Mouse (Mus musculus) hindbrain, embryonic 11.5 days (tissue): ENCODE data around the gene Plekhg3. TPM values are rescaled to one million over a fixed set of nuclear protein-coding genes. Genes with fewer than 3 reads are reported as not detected.

ENCODE experiments used
- ATAC-seq: fragments of 200-750 bp; cut with Nextera tagmentation; 2 replicates; pipeline ENCODE4 v1.8.0; 2017; ENCODE audit warnings: mild to moderate bottlenecking, moderate TSS enrichment, moderate library complexity; ENCODE audit not compliant: low FRiP score
- DNase-seq: peaks from one replicate; pipeline ENCODE4 v3.0.0-alpha.2; 2015; ENCODE audit warnings: low spot score
- H3K27ac ChIP-seq: fragments of 300-500 bp; sonication (generic); 2 replicates; pipeline ENCODE4 v1.5.1; 2014; ENCODE audit warnings: mild to moderate bottlenecking, low read depth, low read length
- H3K27me3 ChIP-seq: fragments of 300-500 bp; sonication (generic); 2 replicates; pipeline ENCODE4 v1.6.1; 2014; ENCODE audit warnings: mild to moderate bottlenecking, low read length, moderate library complexity, mixed read lengths; ENCODE audit not compliant: control insufficient read depth, insufficient read depth
- H3K36me3 ChIP-seq: fragments of 300-500 bp; sonication (generic); 2 replicates; pipeline ENCODE4 v1.6.1; 2014; ENCODE audit warnings: mild to moderate bottlenecking, low read length, moderate library complexity, mixed read lengths; ENCODE audit not compliant: control insufficient read depth, insufficient read depth
- H3K4me1 ChIP-seq: fragments of 300-500 bp; sonication (generic); replicated peaks from 2 replicates; pipeline ENCODE4 v1.6.1; 2014; ENCODE audit warnings: low read length, mixed read lengths; ENCODE audit not compliant: control insufficient read depth, insufficient read depth
- H3K4me2 ChIP-seq: fragments of 300-500 bp; sonication (generic); replicated peaks from 2 replicates; pipeline ENCODE4 v1.6.1; 2014; ENCODE audit warnings: mild to moderate bottlenecking, low read depth, low read length
- H3K4me3 ChIP-seq: fragments of 300-500 bp; sonication (generic); 2 replicates; pipeline ENCODE4 v1.5.1; 2014; ENCODE audit warnings: low read depth, low read length
- H3K9ac ChIP-seq: fragments of 300-500 bp; sonication (generic); 2 replicates; pipeline ENCODE4 v1.6.1; 2014; ENCODE audit warnings: low read depth, low read length
- H3K9me3 ChIP-seq: fragments of 300-500 bp; sonication (generic); 2 replicates; pipeline ENCODE4 v1.6.1; 2016; ENCODE audit warnings: low read length; ENCODE audit not compliant: control insufficient read depth
- WGBS: fragments of 180-500 bp; shearing (Covaris S2); extraction: QIAGEN DNeasy Blood & Tissue Kit; methylation state at CpG from one replicate; pipeline ENCODE4 v1.1.7; 2014; 5-methylcytosine and 5-hydroxymethylcytosine counted together
- polyA plus RNA-seq: library from polyadenylated mRNA; unstranded; fragments of >200 nt; fragmentation: Nextera tagmentation; extraction: Ambion mirVana; gene quantifications from 2 replicates; pipeline ENCODE4 v1.2.1, GENCODE M21; 2014

The Plekhg3 gene
- polyA plus RNA-seq, 1 experiment from 2014 or later, result 2.1 TPM

DNA sequence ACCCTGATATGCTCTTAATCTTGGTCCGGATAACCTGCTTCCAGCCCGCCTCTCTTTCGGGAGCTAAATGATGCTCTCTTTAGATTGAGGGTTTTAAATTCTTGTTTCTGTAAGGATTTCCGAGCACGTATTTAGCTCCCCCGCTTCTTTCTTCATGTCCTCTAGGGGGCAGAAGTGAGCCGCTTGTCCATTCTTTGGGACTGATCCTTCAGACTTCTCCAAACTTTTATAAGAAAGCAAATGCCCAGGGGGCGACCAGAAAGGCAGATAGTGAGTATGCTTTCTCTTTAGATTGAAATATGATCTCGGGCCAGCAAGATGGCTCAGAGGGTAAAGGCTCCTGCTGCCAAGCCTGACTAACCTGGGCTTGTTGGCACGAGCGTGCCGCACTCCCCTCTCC lies 34.4 kb upstream of the Plekhg3 start:
- no peaks in the 10 kb centered on the region for H3K4me1 ChIP-seq
- 30% methylated on average over 12 of the region's 12 CpGs for WGBS
- H3K27me3 ChIP-seq, result no peaks in the 10 kb centered on the region
- DNase-seq, result peak; percentile 79
- H3K9ac ChIP-seq, result no peak overlapping the region
- H3K9me3 ChIP-seq, result no peaks in the 10 kb centered on the region
- H3K27ac ChIP-seq, result no peak overlapping the region
- H3K4me3 ChIP-seq, result no peak overlapping the region
- no peak overlapping the region for H3K4me2 ChIP-seq
- no peaks in the 10 kb centered on the region for H3K36me3 ChIP-seq
- ATAC-seq, result no peak

DNA sequence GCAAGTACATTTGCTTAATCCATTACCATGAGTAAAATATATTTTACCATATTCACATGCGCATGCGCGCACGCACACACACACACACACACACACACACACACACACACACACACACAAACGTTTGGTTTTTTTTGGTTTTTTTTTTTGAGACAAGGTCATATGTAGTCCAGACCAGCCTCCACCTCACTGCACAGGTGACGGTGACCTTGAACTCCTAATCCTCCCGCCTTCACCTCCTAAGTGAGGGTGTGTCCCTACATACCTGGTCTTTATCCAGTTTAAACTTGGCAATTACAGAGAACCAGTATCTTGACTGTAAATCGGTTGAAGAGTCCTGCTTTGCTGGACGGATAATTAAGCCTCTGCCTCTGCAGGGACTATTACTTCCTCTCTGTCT lies 31.4 kb upstream of the Plekhg3 start:
- DNase-seq (no peak), ATAC-seq (no peak)
- H3K4me2 ChIP-seq, result no peak overlapping the region
- no peaks in the 10 kb centered on the region for H3K4me1 ChIP-seq
- no peak overlapping the region for H3K4me3 ChIP-seq
- H3K9me3 ChIP-seq, result no peaks in the 10 kb centered on the region
- H3K27me3 ChIP-seq, result no peaks in the 10 kb centered on the region
- WGBS, result 95% methylated on average over 9 of the region's 9 CpGs
- no peak overlapping the region for H3K9ac ChIP-seq
- H3K36me3 ChIP-seq, result no peaks in the 10 kb centered on the region
- no peak overlapping the region for H3K27ac ChIP-seq

DNA sequence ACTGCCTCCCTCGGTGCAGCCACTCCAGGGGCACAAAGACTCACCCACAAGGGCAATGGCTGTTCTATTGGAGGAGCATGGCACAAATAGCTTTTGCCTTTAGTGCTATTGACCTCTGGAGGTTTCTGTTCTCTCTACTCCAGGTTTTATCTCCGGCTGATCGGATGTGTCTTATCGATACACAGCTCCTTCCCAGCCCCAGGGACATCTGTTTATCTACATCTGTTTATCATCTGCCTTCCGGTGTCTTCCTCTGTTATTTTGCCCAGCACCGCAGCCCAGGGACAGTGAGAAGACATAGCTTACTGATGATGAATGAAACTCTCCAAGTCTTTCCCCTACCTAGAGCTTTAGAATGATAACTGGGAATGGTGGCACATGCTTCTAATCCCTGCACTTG lies 30.6 kb upstream of the Plekhg3 start:
- DNase-seq, result no peak
- Histone ChIP-seq H3K9ac (no peak overlapping the region), H3K27ac (no peak overlapping the region), H3K4me3 (no peak overlapping the region), H3K36me3 (no peaks in the 10 kb centered on the region), H3K4me2 (no peak overlapping the region), H3K27me3 (no peaks in the 10 kb centered on the region), H3K9me3 (no peaks in the 10 kb centered on the region), H3K4me1 (no peaks in the 10 kb centered on the region)
- no peak for ATAC-seq
- 85% methylated on average over 6 of the region's 6 CpGs for WGBS

DNA sequence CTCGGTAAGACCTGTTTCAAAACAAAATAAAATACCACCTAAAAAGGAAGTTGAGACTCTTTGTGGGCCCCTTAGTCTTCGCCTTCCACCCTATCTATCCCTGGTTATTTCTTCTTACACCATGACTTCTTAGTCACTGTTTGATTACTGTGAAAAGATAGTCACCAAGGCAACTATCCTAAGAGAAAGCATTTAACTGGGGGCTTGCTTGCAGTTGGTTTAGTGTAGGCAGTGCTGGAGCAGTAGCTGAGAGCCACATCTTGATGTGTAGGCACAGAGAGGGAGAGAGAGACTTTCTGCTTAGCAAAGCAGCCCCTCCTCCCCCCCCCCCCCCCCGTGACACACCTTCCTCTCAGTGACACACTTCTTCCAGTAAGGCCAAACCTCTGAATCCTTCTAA lies 29.8 kb upstream of the Plekhg3 start:
- DNase-seq (no peak), ATAC-seq (no peak)
- Histone ChIP-seq H3K4me3 (no peak overlapping the region), H3K36me3 (no peaks in the 10 kb centered on the region), H3K9me3 (no peaks in the 10 kb centered on the region), H3K4me1 (no peaks in the 10 kb centered on the region), H3K4me2 (no peak overlapping the region), H3K9ac (no peak overlapping the region), H3K27me3 (no peaks in the 10 kb centered on the region), H3K27ac (no peak overlapping the region)
- 81% methylated on average over 3 of the region's 3 CpGs for WGBS

DNA sequence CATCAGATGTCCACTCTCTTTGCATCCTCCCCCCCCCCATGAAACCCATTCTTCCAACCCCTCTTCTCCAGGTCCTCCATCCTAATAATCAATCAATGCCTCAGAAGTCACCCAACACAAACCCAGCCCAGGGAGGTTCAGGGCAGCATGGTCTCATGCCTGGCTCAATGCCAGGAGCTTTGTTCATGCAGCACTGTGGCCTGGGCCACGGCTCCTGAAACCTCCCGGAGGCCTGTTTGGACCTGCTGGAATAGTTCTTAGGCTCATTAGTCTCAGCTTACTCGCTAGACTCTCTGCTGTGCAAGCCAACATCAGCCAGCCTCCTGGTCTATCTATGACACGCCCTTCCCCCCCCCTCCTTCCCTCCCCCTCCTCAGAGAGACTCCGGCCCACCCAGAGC lies 27.7 kb upstream of the Plekhg3 start:
- Histone ChIP-seq H3K27ac (no peak overlapping the region), H3K9me3 (no peaks in the 10 kb centered on the region), H3K4me1 (no peaks in the 10 kb centered on the region), H3K4me2 (no peak overlapping the region), H3K4me3 (no peak overlapping the region), H3K36me3 (no peaks in the 10 kb centered on the region), H3K9ac (no peak overlapping the region), H3K27me3 (no peaks in the 10 kb centered on the region)
- ATAC-seq (no peak), DNase-seq (no peak)
- 82% methylated on average over 5 of the region's 5 CpGs for WGBS

DNA sequence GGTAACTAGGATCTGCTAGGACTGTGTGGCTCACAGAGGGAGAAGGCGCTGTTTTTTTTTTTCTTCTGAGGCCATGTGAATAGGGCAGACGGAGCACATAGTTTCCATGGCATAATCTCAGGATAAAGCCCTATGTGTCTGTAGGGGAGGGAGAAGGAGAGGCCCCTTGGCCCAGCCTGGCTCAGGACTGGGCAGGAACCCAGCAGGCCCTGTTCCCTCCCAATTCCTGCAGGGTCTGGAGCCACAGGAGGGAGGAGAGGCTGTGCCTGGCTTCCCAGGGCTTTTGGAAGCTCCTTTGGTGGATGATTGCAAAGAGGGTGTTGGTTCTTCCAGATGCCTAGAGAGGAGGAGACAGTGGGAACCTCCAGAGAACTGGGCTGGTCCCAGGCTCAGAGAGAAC lies 24.2 kb upstream of the Plekhg3 start:
- Histone ChIP-seq H3K36me3 (no peaks in the 10 kb centered on the region), H3K4me1 (no peaks in the 10 kb centered on the region), H3K4me3 (no peak overlapping the region), H3K9ac (no peak overlapping the region), H3K27me3 (no peaks in the 10 kb centered on the region), H3K27ac (no peak overlapping the region), H3K9me3 (no peaks in the 10 kb centered on the region), H3K4me2 (no peak overlapping the region)
- WGBS, result 54% methylated on average over 2 of the region's 2 CpGs
- DNase-seq (no peak), ATAC-seq (no peak)

DNA sequence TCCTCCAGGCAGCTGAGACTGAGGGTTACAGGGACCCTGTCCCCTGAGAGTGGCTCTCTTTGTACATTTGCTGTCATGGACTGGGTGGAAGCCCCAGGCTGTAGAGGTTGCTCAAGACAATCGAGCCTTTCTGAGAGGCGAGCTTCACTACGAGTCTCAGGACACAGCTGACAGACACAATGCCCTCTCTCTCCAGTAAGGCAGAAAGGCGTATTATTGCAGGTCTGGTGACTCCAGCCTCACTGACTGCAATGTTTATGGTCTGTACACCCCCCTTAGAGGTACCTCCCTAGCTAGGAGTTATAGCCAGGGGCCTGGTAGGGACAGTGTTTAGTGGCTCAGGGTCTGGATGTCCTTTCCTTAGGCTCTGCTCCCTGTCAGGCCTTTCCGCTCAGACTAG lies 22.9 kb upstream of the Plekhg3 start:
- peak; percentile 28 for DNase-seq
- H3K9ac ChIP-seq, result no peak overlapping the region
- no peaks in the 10 kb centered on the region for H3K9me3 ChIP-seq
- H3K27me3 ChIP-seq, result no peaks in the 10 kb centered on the region
- no peak for ATAC-seq
- no peak overlapping the region for H3K27ac ChIP-seq
- no peak overlapping the region for H3K4me3 ChIP-seq
- 44% methylated on average over 5 of the region's 5 CpGs for WGBS
- no peaks in the 10 kb centered on the region for H3K4me1 ChIP-seq
- H3K36me3 ChIP-seq, result no peaks in the 10 kb centered on the region
- H3K4me2 ChIP-seq, result no peak overlapping the region

DNA sequence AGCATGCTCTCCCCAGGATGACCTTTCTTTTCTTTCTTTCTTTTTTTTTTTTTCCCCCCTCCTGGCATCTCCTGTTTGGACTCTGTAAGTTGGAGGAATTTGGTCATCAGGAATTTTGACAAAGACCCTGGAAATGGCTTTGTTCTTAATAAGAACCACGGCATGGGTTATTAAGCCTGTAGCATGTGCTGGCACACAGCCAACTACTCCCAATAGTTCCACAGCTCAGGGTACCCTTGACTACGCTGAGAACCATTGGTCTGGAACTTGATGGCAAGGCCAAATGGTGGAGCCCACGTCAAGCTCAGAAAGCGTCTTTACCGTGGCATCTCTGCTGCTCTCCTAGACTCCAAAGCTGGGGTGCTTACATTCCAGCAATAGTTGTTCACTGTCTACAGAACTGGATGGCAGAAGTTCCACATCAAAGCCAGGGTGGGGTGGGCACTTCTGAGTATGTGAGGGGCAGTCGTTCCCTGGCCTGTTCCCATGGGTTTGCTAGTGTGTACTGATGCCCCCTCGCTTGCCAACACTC lies 21.7 kb upstream of the Plekhg3 start:
- Histone ChIP-seq H3K9me3 (no peaks in the 10 kb centered on the region), H3K27ac (no peak overlapping the region), H3K9ac (no peak overlapping the region), H3K4me1 (no peaks in the 10 kb centered on the region), H3K4me2 (no peak overlapping the region), H3K27me3 (no peaks in the 10 kb centered on the region), H3K4me3 (no peak overlapping the region), H3K36me3 (no peaks in the 10 kb centered on the region)
- WGBS, result 88% methylated on average over 7 of the region's 7 CpGs
- no peak for DNase-seq
- no peak for ATAC-seq

DNA sequence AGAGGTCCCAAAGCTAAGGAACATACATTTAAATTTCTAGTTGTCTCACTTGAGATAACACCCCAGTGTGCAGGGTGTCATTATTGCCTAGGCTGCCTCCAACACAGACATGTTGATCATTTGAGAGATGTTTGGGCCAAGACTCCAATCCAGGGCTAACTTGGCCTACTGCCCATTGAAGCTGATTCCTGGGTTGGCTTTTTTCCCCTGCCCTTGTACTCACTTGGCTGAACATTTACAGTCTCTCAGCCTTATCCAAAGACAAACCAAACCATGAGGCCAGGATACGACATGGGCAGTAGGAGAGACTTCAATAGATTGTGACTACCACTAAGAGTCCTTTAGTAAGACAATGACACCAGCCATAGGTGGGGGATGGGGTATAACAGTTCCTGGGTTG lies 18.0 kb upstream of the Plekhg3 start:
- H3K27ac ChIP-seq, result no peak overlapping the region
- no peak for DNase-seq
- no peaks in the 10 kb centered on the region for H3K36me3 ChIP-seq
- H3K4me3 ChIP-seq, result no peak overlapping the region
- ATAC-seq, result no peak
- H3K4me2 ChIP-seq, result no peak overlapping the region
- no peaks in the 10 kb centered on the region for H3K9me3 ChIP-seq
- no peak overlapping the region for H3K9ac ChIP-seq
- WGBS, result 76% methylated on average over 1 of the region's 1 CpGs
- no peaks in the 10 kb centered on the region for H3K4me1 ChIP-seq
- H3K27me3 ChIP-seq, result no peaks in the 10 kb centered on the region
